Mouse (Mus musculus): Measurements from ENCODE around the gene Ube2j1.
A peak's percentile ranks its signal among the peaks of the same experiment; 100 is the strongest.

Ube2j1 gene

GRCm38 (mm10) chr4:33072526-33073161, 41.4 kb downstream of the Ube2j1 start:
- peak; percentile 50 for DNase-seq (ENCODE audit: low read depth)

- DNase-seq (ENCODE audit: low read depth): no peak
Measured at GRCm38 (mm10) chr4:33074406-33074805, 43.2 kb downstream of the Ube2j1 start.

GRCm38 (mm10) chr4:33074851-33075250, 43.6 kb downstream of the Ube2j1 start:
- DNase-seq (ENCODE audit: low read depth): no peak

- DNase-seq (ENCODE audit: low read depth): peak; percentile 24
Measured at GRCm38 (mm10) chr4:33075776-33076524, 44.7 kb downstream of the Ube2j1 start.

- no peak for DNase-seq (ENCODE audit: low read depth)
Measured at GRCm38 (mm10) chr4:33077161-33077560, 45.9 kb downstream of the Ube2j1 start.

GRCm38 (mm10) chr4:33077724-33078123, 46.5 kb downstream of the Ube2j1 start:
- DNase-seq (ENCODE audit: low read depth): no peak

- no peak for DNase-seq (ENCODE audit: low read depth)
Measured at GRCm38 (mm10) chr4:33078492-33078891, 47.3 kb downstream of the Ube2j1 start.

- DNase-seq (ENCODE audit: low read depth): no peak
Measured at GRCm38 (mm10) chr4:33099118-33099694, 68.0 kb downstream of the Ube2j1 start.
